Mouse (Mus musculus): ENCODE results near the gene Hist1h1a. TPM values are rescaled to one million over a fixed set of nuclear protein-coding genes. Genes with fewer than 3 reads are reported as not detected.

Gene Hist1h1a
- polyA plus RNA-seq, 2 experiments, result 3.6 to 5.4 TPM

- TF ChIP-seq POLR2A (IDR thresholded peaks at IDR 0.05; ENCODE audit: borderline replicate concordance, extremely low read depth, insufficient read depth, insufficient read length), result no peak
- DNase-seq (ENCODE audit: low spot score) (no peak), ATAC-seq (ENCODE audit: low FRiP score, low read depth) (no peak)
- Histone ChIP-seq H3K9me3 (ENCODE audit: control insufficient read depth, low read length) (no peaks in the 10 kb centered on the region), H3K36me3 (ENCODE audit: control insufficient read depth, insufficient read depth, low read length) (no peaks in the 10 kb centered on the region), H3K4me1 (ENCODE audit: control insufficient read depth, insufficient read depth, low read length) (no peaks in the 10 kb centered on the region), H3K4me2 (replicated peaks; ENCODE audit: low read depth, low read length, severe bottlenecking) (no peak overlapping the region), H3K4me3 (replicated peaks; ENCODE audit: low read length) (no peak overlapping the region), H3K27me3 (ENCODE audit: control insufficient read depth, insufficient read depth, low read length) (no peaks in the 10 kb centered on the region), H3K27ac (replicated peaks; ENCODE audit: low read depth, low read length) (no peak overlapping the region), H3K9ac (ENCODE audit: low read depth, low read length, severe bottlenecking) (no peak overlapping the region)
- 33% methylated on average over 1 of the region's 1 CpGs for whole genome bisulfite sequencing
Observed at GRCm38 (mm10) chr13:23725213-23725612, 38.3 kb upstream of the Hist1h1a start.

GRCm38 (mm10) chr13:23728472-23729191 lies 34.8 kb upstream of the Hist1h1a start:
- no peak overlapping the region for H3K27ac ChIP-seq (replicated peaks; ENCODE audit: low read depth, low read length)
- 93% methylated on average over 18 of the region's 18 CpGs for WGBS
- H3K36me3 ChIP-seq (ENCODE audit: control insufficient read depth, insufficient read depth, low read length), result no peaks in the 10 kb centered on the region
- no peaks in the 10 kb centered on the region for H3K9me3 ChIP-seq (ENCODE audit: control insufficient read depth, low read length)
- no peaks in the 10 kb centered on the region for H3K27me3 ChIP-seq (ENCODE audit: control insufficient read depth, insufficient read depth, low read length)
- no peak overlapping the region for H3K9ac ChIP-seq (ENCODE audit: low read depth, low read length, severe bottlenecking)
- H3K4me1 ChIP-seq (ENCODE audit: control insufficient read depth, insufficient read depth, low read length), result no peaks in the 10 kb centered on the region
- H3K4me3 ChIP-seq (replicated peaks; ENCODE audit: low read length), result no peak overlapping the region
- no peak overlapping the region for H3K4me2 ChIP-seq (replicated peaks; ENCODE audit: low read depth, low read length, severe bottlenecking)
- no peak for TF ChIP-seq POLR2A (IDR thresholded peaks at IDR 0.05; ENCODE audit: borderline replicate concordance, extremely low read depth, insufficient read depth, insufficient read length)
- ATAC-seq (ENCODE audit: low FRiP score, low read depth) (no peak), DNase-seq (ENCODE audit: low spot score) (no peak)

DNA sequence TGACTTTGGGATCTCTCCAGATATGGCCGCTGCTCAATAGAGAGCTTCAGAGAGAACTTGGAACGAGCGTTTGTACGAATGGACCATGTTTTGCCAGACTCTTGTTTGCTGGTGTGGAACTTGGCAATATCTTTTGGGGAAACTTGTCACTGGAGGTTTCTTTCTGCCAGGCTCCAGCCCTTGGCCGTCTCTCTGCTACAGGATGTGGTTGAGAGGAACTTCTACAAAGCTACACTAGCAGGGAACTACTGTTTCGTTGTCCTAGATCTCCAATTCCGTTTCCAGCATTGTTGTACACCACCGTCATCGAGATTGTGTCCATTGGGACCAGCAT lies 34.3 kb upstream of the Hist1h1a start:
- H3K27ac ChIP-seq (replicated peaks; ENCODE audit: low read depth, low read length), result no peak overlapping the region
- no peaks in the 10 kb centered on the region for H3K9me3 ChIP-seq (ENCODE audit: control insufficient read depth, low read length)
- no peak overlapping the region for H3K9ac ChIP-seq (ENCODE audit: low read depth, low read length, severe bottlenecking)
- no peak overlapping the region for H3K4me3 ChIP-seq (replicated peaks; ENCODE audit: low read length)
- H3K4me1 ChIP-seq (ENCODE audit: control insufficient read depth, insufficient read depth, low read length), result no peaks in the 10 kb centered on the region
- DNase-seq (ENCODE audit: low spot score), result no peak
- H3K36me3 ChIP-seq (ENCODE audit: control insufficient read depth, insufficient read depth, low read length), result no peaks in the 10 kb centered on the region
- WGBS, result 96% methylated on average over 9 of the region's 9 CpGs
- H3K27me3 ChIP-seq (ENCODE audit: control insufficient read depth, insufficient read depth, low read length), result no peaks in the 10 kb centered on the region
- no peak for TF ChIP-seq POLR2A (IDR thresholded peaks at IDR 0.05; ENCODE audit: borderline replicate concordance, extremely low read depth, insufficient read depth, insufficient read length)
- no peak for ATAC-seq (ENCODE audit: low FRiP score, low read depth)
- H3K4me2 ChIP-seq (replicated peaks; ENCODE audit: low read depth, low read length, severe bottlenecking), result no peak overlapping the region

DNA sequence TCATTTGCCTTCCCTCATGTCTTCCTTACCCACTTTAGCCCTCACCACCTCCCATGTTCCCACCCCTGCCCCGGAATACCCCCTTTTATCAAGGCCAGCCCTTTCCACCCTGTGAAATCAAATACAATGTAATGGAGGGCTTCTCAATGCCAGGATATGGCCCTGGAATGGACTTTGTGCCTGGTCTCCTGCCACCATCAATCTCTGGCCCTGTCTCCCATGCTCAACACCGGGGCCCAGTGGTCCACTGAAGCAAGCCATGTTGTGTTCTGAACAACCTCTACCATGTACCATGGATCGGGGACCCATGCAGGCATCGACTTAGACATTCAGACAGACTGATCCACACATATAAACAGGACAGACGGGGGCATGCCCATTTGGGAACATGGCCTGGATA lies 33.8 kb upstream of the Hist1h1a start:
- Histone ChIP-seq H3K27ac (replicated peaks; ENCODE audit: low read depth, low read length) (no peak overlapping the region), H3K4me3 (replicated peaks; ENCODE audit: low read length) (no peak overlapping the region), H3K9me3 (ENCODE audit: control insufficient read depth, low read length) (no peaks in the 10 kb centered on the region), H3K36me3 (ENCODE audit: control insufficient read depth, insufficient read depth, low read length) (no peaks in the 10 kb centered on the region), H3K27me3 (ENCODE audit: control insufficient read depth, insufficient read depth, low read length) (no peaks in the 10 kb centered on the region), H3K4me2 (replicated peaks; ENCODE audit: low read depth, low read length, severe bottlenecking) (no peak overlapping the region), H3K9ac (ENCODE audit: low read depth, low read length, severe bottlenecking) (no peak overlapping the region), H3K4me1 (ENCODE audit: control insufficient read depth, insufficient read depth, low read length) (no peaks in the 10 kb centered on the region)
- DNase-seq (ENCODE audit: low spot score), result no peak
- TF ChIP-seq POLR2A (IDR thresholded peaks at IDR 0.05; ENCODE audit: borderline replicate concordance, extremely low read depth, insufficient read depth, insufficient read length), result no peak
- 90% methylated on average over 5 of the region's 5 CpGs for WGBS
- ATAC-seq (ENCODE audit: low FRiP score, low read depth), result no peak

- Histone ChIP-seq H3K36me3 (ENCODE audit: control insufficient read depth, insufficient read depth, low read length) (no peaks in the 10 kb centered on the region), H3K27me3 (ENCODE audit: control insufficient read depth, insufficient read depth, low read length) (no peaks in the 10 kb centered on the region), H3K4me2 (replicated peaks; ENCODE audit: low read depth, low read length, severe bottlenecking) (no peak overlapping the region), H3K27ac (replicated peaks; ENCODE audit: low read depth, low read length) (no peak overlapping the region), H3K4me3 (replicated peaks; ENCODE audit: low read length) (no peak overlapping the region), H3K4me1 (ENCODE audit: control insufficient read depth, insufficient read depth, low read length) (no peaks in the 10 kb centered on the region), H3K9ac (ENCODE audit: low read depth, low read length, severe bottlenecking) (no peak overlapping the region), H3K9me3 (ENCODE audit: control insufficient read depth, low read length) (no peaks in the 10 kb centered on the region)
- 42% methylated on average over 8 of the region's 8 CpGs for WGBS
- no peak for TF ChIP-seq POLR2A (IDR thresholded peaks at IDR 0.05; ENCODE audit: borderline replicate concordance, extremely low read depth, insufficient read depth, insufficient read length)
- ATAC-seq (ENCODE audit: low FRiP score, low read depth) (no peak), DNase-seq (ENCODE audit: low spot score) (no peak)
Observed at GRCm38 (mm10) chr13:23730479-23730878, 33.0 kb upstream of the Hist1h1a start.

Data from limb, embryonic 14.5 days (tissue).